Comparison of ENCODE assay signal across 8 mouse cellular contexts in the genomic region with DNA sequence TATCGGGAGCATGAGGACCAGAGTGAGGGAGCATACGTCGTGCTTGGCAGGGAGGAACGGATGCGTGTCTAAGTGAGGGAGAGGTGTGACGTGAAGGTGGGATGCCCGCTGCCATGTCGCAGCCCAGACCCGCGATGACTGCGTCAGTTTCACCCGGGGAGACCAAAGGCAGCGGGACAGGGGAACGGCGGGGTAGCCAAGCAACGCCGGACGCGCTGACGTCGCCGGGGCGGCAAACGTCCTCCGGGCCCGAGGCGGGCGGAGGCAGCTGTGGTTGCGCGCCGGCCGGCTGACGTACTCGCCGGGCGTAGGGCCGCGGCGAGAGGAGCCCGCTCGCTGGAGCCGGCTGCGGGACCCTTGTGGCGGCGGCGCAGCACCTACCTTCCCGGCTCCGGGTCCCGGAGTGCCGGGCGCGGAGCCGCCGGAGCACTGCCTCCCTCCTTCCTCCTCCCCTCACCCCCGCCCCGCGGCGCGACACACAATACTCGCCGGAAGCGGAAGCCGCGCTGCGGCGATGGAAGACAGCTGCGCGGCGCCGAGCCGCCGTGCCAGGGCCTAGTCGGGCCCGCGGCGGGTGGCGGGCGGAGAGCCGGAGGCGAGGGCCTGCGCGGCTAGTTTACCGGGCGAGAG. TPM values are rescaled to one million over a fixed set of nuclear protein-coding genes. Genes with fewer than 3 reads are reported as not detected.
DNase-seq lines count a peak whose midpoint lies in the region; ATAC-seq and TF ChIP-seq lines count a peak whose summit lies in the region.

No protein-coding gene starts in this region.

- H3K36me3 ChIP-seq in heart, embryonic 12.5 days: peaks cover 39% of the 10 kb centered on the region
- H3K36me3 ChIP-seq in kidney, postnatal 0 days (ENCODE audit: insufficient read depth, low read length): peaks cover 13% of the 10 kb centered on the region
- peaks cover 14% of the 10 kb centered on the region for H3K36me3 ChIP-seq in liver, adult 2 months (ENCODE audit: control insufficient read depth, insufficient read depth, low read length)

- H3K27me3 ChIP-seq in heart, embryonic 12.5 days (replicated peaks): no peaks in the 10 kb centered on the region
- no peaks in the 10 kb centered on the region for H3K27me3 ChIP-seq in kidney, postnatal 0 days (ENCODE audit: insufficient read depth, low read length)
- no peaks in the 10 kb centered on the region for H3K27me3 ChIP-seq in liver, adult 2 months (ENCODE audit: control insufficient read depth, insufficient read depth, low read length)

- peaks cover 11% of the 10 kb centered on the region; the same call in 1 of the 2 replicates for H3K79me2 ChIP-seq in liver, adult 2 months (ENCODE audit: control insufficient read depth, insufficient read depth, low read length)

- peak overlapping the region; percentile 94 for H3K4me2 ChIP-seq in heart, embryonic 12.5 days
- peak overlapping the region; percentile 80 for H3K4me2 ChIP-seq in kidney, postnatal 0 days (ENCODE audit: low read length)

- peak overlapping the region; percentile 94 for H3K27ac ChIP-seq in brown adipose tissue, adult 24 weeks (replicated peaks; ENCODE audit: low read depth, low read length)
- H3K27ac ChIP-seq in heart, embryonic 12.5 days (ENCODE audit: poor library complexity, severe bottlenecking): peak overlapping the region; percentile 89
- peak overlapping the region; percentile 93 for H3K27ac ChIP-seq in kidney, postnatal 0 days
- H3K27ac ChIP-seq in liver, adult 2 months (replicated peaks; ENCODE audit: insufficient read depth, low read depth, low read length): peak overlapping the region; percentile 91

- peak overlapping the region; percentile 82 for H3K4me3 ChIP-seq in brown adipose tissue, adult 24 weeks (ENCODE audit: insufficient read depth, low read depth, low read length)
- H3K4me3 ChIP-seq in heart, embryonic 12.5 days: peak overlapping the region; percentile 92
- peak overlapping the region; percentile 97 for H3K4me3 ChIP-seq in kidney, postnatal 0 days (replicated peaks; ENCODE audit: low read depth, low read length)
- peak overlapping the region; percentile 63 for H3K4me3 ChIP-seq in liver, adult 2 months (ENCODE audit: insufficient read depth, low read depth, low read length)

- no peak for TF ChIP-seq CTCF in kidney, postnatal 0 days (IDR thresholded peaks at IDR 0.05; ENCODE audit: low read depth)
- no peak for TF ChIP-seq CTCF in liver, adult 2 months (IDR thresholded peaks at IDR 0.05; ENCODE audit: low read depth, low read length)

- H3K9me3 ChIP-seq in heart, embryonic 12.5 days (replicated peaks): no peaks in the 10 kb centered on the region
- no peaks in the 10 kb centered on the region for H3K9me3 ChIP-seq in kidney, postnatal 0 days (replicated peaks; ENCODE audit: low read length)

- H3K9ac ChIP-seq in heart, embryonic 12.5 days: peak overlapping the region; percentile 88
- peak overlapping the region; percentile 94 for H3K9ac ChIP-seq in kidney, postnatal 0 days (ENCODE audit: low read depth, low read length)
- H3K9ac ChIP-seq in liver, adult 2 months (ENCODE audit: low read depth, low read length): peak overlapping the region; percentile 96

- peak; percentile 88 for ATAC-seq in erythroid progenitor cell, adult 5-6 weeks (replicated peaks; ENCODE audit: low FRiP score, poor library complexity, severe bottlenecking)
- peak; percentile 92 for ATAC-seq in heart, embryonic 12.5 days (ENCODE audit: insufficient number of reproducible peaks, low FRiP score)
- ATAC-seq in kidney, postnatal 0 days (replicated peaks; ENCODE audit: low FRiP score, low read depth): peak; percentile 90
- peak; percentile 52 for ATAC-seq in monocyte, adult 5-6 weeks (replicated peaks; ENCODE audit: insufficient number of reproducible peaks, low FRiP score, low TSS enrichment, poor library complexity, severe bottlenecking)

- peaks cover 2% of the 10 kb centered on the region; the same call in 1 of the 2 replicates for H3K4me1 ChIP-seq in brown adipose tissue, adult 24 weeks (ENCODE audit: control insufficient read depth, insufficient read depth, insufficient read length, low read length)
- peaks cover 30% of the 10 kb centered on the region for H3K4me1 ChIP-seq in heart, embryonic 12.5 days (replicated peaks)
- peaks cover 14% of the 10 kb centered on the region for H3K4me1 ChIP-seq in kidney, postnatal 0 days (replicated peaks; ENCODE audit: insufficient read depth, low read length)
- peaks cover 13% of the 10 kb centered on the region for H3K4me1 ChIP-seq in liver, adult 2 months (ENCODE audit: control insufficient read depth, insufficient read depth, low read length)

- under 1% methylated on average over 78 of the region's 84 CpGs for WGBS in heart, embryonic 12.5 days
- under 1% methylated on average over 74 of the region's 84 CpGs for WGBS in kidney, postnatal 0 days
- WGBS in liver, adult 2 months: under 1% methylated on average over 80 of the region's 84 CpGs

- peak; percentile 93 for DNase-seq in CD4-positive, CD25-positive, alpha-beta regulatory T cell, adult 2 months (ENCODE audit: low read depth, low spot score)
- peak; percentile 87 for DNase-seq in kidney, postnatal 0 days (ENCODE audit: low spot score)
- peak; percentile 59 for DNase-seq in liver, adult 2 months (ENCODE audit: extremely low read depth, low read depth, low spot score)
- peak; percentile 86 to 88 for DNase-seq in spleen, postnatal 36 days (ENCODE audit: low spot score in 2 of 2)

- no peak; the same call in 1 of the 2 replicates for TF ChIP-seq POLR2A in liver, adult 2 months (IDR thresholded peaks at IDR 0.05; ENCODE audit: extremely low read depth, insufficient read depth, low read length)

RNA-seq across cellular contexts. Expression of gene Trim39, which starts 1.0 kb away (rescaled TPM):
- 5.5 and 6.2 TPM in 2 replicates for polyA plus RNA-seq in brown adipose tissue, adult 24 weeks (2012; ENCODE audit: insufficient read depth, insufficient read length, missing spikeins)
- 25.6 and 29.9 TPM in 2 replicates for total RNA-seq in erythroid progenitor cell, adult 5-6 weeks (2015; ENCODE audit: low replicate concordance)
- total RNA-seq in erythroid progenitor cell, adult 5-6 weeks (2017; ENCODE audit: low replicate concordance): 37.4 and 40.9 TPM in 2 replicates
- 10.2 and 10.6 TPM in 2 replicates for polyA plus RNA-seq in heart, embryonic 12.5 days (2016; fragmentation: Nextera tagmentation; extraction: Ambion mirVana)
- polyA plus RNA-seq in kidney, postnatal 0 days (2015; fragmentation: Nextera tagmentation; extraction: Ambion mirVana): 9.6 and 10.2 TPM in 2 replicates
- 4.8 and 5.0 TPM in 2 replicates for total RNA-seq in liver, adult 2 months (2014; rRNA removed)
- 5.3 and 8.0 TPM in 2 replicates for polyA plus RNA-seq in liver, adult 2 months (2012; rRNA removed)
- 36.0 to 56.8 TPM (median 40.5 TPM) in 3 replicates for total RNA-seq in monocyte, adult 5-6 weeks (2017)

RNA-seq across cellular contexts. Expression of gene Rpp21, which starts 13.2 kb away (rescaled TPM):
- 49.0 and 66.3 TPM in 2 replicates for polyA plus RNA-seq in brown adipose tissue, adult 24 weeks (2012; ENCODE audit: insufficient read depth, insufficient read length, missing spikeins)
- total RNA-seq in erythroid progenitor cell, adult 5-6 weeks (2015; ENCODE audit: low replicate concordance): 63.7 and 66.0 TPM in 2 replicates
- 11.8 TPM in 2 replicates for total RNA-seq in erythroid progenitor cell, adult 5-6 weeks (2017; ENCODE audit: low replicate concordance)
- polyA plus RNA-seq in heart, embryonic 12.5 days (2016; fragmentation: Nextera tagmentation; extraction: Ambion mirVana): 84.4 and 87.9 TPM in 2 replicates
- polyA plus RNA-seq in kidney, postnatal 0 days (2015; fragmentation: Nextera tagmentation; extraction: Ambion mirVana): 119 and 137 TPM in 2 replicates
- 10.6 and 16.4 TPM in 2 replicates for total RNA-seq in liver, adult 2 months (2014; rRNA removed)
- polyA plus RNA-seq in liver, adult 2 months (2012; rRNA removed): 42.7 and 43.6 TPM in 2 replicates
- 51.0 to 53.1 TPM (median 52.6 TPM) in 3 replicates for total RNA-seq in monocyte, adult 5-6 weeks (2017)

RNA-seq across cellular contexts. Expression of gene H2-M10.2, which starts 15.2 kb away (rescaled TPM):
- polyA plus RNA-seq in brown adipose tissue, adult 24 weeks (2012; ENCODE audit: insufficient read depth, insufficient read length, missing spikeins): not detected in 2 replicates
- total RNA-seq in erythroid progenitor cell, adult 5-6 weeks (2015; ENCODE audit: low replicate concordance): not detected in 2 replicates
- total RNA-seq in erythroid progenitor cell, adult 5-6 weeks (2017; ENCODE audit: low replicate concordance): not detected in 2 replicates
- polyA plus RNA-seq in heart, embryonic 12.5 days (2016; fragmentation: Nextera tagmentation; extraction: Ambion mirVana): not detected in 2 replicates
- polyA plus RNA-seq in kidney, postnatal 0 days (2015; fragmentation: Nextera tagmentation; extraction: Ambion mirVana): not detected in 2 replicates
- total RNA-seq in liver, adult 2 months (2014; rRNA removed): not detected in 2 replicates
- not detected in 2 replicates for polyA plus RNA-seq in liver, adult 2 months (2012; rRNA removed)
- total RNA-seq in monocyte, adult 5-6 weeks (2017): not detected in 3 replicates

RNA-seq across cellular contexts. Expression of gene H2-M10.1, which starts 54.9 kb away (rescaled TPM):
- polyA plus RNA-seq in brown adipose tissue, adult 24 weeks (2012; ENCODE audit: insufficient read depth, insufficient read length, missing spikeins): not detected in 2 replicates
- not detected in 2 replicates for total RNA-seq in erythroid progenitor cell, adult 5-6 weeks (2015; ENCODE audit: low replicate concordance)
- not detected in 2 replicates for total RNA-seq in erythroid progenitor cell, adult 5-6 weeks (2017; ENCODE audit: low replicate concordance)
- polyA plus RNA-seq in heart, embryonic 12.5 days (2016; fragmentation: Nextera tagmentation; extraction: Ambion mirVana): not detected in 2 replicates
- polyA plus RNA-seq in kidney, postnatal 0 days (2015; fragmentation: Nextera tagmentation; extraction: Ambion mirVana): not detected in 2 replicates
- total RNA-seq in liver, adult 2 months (2014; rRNA removed): not detected in 2 replicates
- polyA plus RNA-seq in liver, adult 2 months (2012; rRNA removed): not detected in 2 replicates
- not detected in 3 replicates for total RNA-seq in monocyte, adult 5-6 weeks (2017)

Comparison
In these comparisons a context has a peak if more than half of its experiments do, and no peak if none do; other contexts are left out.
1. Peak in every context shown above with its lines: DNase-seq, ATAC-seq, H3K4me3 ChIP-seq and H3K27ac ChIP-seq.